Mouse (Mus musculus) ES-E14 (cell line): Measurements from ENCODE around the gene Washc2.

Experiments used
- CHD2 ChIP-seq: IDR thresholded peaks from 2 replicates; pipeline ENCODE4 v1.6.1; 2014; ENCODE audit warnings: mild to moderate bottlenecking, low read depth, low read length, inconsistent platforms
- HCFC1 ChIP-seq: IDR thresholded peaks from 2 replicates; pipeline ENCODE4 v1.6.1; 2012; ENCODE audit warnings: low read length, inconsistent platforms, borderline replicate concordance; ENCODE audit not compliant: insufficient read depth
- MAFK ChIP-seq: IDR thresholded peaks from 2 replicates; pipeline ENCODE4 v1.6.1; 2014; ENCODE audit warnings: mild to moderate bottlenecking, low read depth, low read length, inconsistent platforms; ENCODE audit not compliant: insufficient read depth
- ZC3H11A ChIP-seq: IDR thresholded peaks from 2 replicates; pipeline ENCODE4 v1.6.1; 2012; ENCODE audit warnings: low read depth, mild to moderate bottlenecking, inconsistent platforms, low read length, borderline replicate concordance
- ZNF384 ChIP-seq: IDR thresholded peaks from 2 replicates; pipeline ENCODE4 v1.6.1; 2012; ENCODE audit warnings: low read depth, low read length, inconsistent platforms

DNA sequence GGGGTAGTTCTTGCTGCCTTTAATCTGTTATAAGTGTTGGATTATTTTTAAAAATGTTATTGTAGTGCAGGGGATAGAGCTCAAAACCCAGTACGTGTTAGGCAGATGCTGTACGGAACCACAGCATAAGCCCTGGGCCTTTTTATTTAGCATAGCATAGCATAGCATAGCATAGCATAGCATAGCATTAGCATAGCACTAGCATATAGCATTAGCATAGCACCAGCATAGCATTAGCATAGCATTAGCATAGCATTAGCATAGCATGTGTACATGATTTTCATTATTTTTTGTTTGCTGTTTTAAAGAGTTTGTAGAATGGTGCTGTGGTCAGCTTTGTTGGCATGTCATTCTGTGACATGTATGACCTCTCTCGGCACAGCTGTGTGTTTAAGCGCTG lies 51.8 kb downstream of the Washc2 start:
- TF ChIP-seq CHD2 (no peak), ZC3H11A (no peak), MAFK (no peak), ZNF384 (no peak), HCFC1 (no peak)
